Mouse (Mus musculus) telencephalon, adult 2 months (tissue): ENCODE data around the gene Celf1.
"Not testable (repeated sequence)": the region's sequence is repeated elsewhere in the genome, so short reads cannot be mapped to it uniquely, and the experiment has no call there.

Experiments
- DNase-seq: peaks from one replicate; pipeline ENCODE4 v3.0.0-alpha.2; 2011; ENCODE audit warnings: low read depth, low spot score

Celf1 gene

GRCm38 (mm10) chr2:90940233-90941229, at the start of gene Celf1:
Gene Celf1, plus strand, starts transcription at chr2:90940382.
- no peak for DNase-seq

DNA sequence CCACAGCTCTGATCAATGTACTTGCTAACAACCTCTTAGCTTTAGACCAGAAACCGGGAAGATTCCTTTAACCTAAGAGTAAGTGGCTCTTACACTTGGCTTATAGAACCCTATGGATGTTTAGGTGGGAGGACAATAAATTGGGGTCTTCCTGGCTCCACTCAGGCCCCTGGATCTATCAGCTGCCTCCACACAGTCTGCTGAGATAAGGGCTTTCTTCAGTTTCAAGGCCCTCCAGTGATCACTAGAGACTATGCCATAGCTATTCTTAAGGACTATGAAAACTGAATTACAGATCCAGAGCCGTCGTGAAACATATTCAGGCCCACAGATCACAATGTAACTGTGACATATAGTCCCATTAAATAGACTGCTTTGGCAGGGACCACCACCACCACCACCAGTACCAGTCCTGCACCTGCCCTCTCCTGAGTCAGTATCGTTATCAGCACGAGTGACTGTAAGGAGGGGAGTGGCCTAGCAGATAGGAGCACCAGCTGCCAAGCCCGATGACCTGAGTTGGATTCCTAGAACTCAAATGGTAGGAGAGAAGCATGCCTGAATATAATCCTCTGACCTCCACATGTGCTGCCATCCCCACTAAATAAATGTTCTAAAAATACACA, 46.4 kb upstream of the Celf1 start:
- no peak for DNase-seq

DNA sequence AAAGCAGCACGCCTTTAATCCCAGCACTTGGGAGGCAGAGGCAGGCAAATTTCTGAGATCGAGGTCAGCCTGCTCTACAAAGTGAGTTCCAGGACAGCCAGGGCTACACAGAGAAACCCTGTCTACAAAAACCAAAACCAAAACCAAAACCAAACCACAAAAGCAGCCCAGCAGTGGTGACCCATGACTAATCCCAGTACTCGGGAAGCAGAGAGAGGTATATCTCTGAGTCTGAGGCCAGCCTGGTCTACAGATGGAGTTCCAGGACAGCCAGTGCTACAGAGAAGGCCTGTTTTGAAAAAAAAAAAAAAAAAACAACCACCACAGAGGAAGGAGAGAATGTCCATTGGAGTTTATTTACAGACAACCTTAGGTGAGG, 45.9 kb upstream of the Celf1 start:
- DNase-seq: not testable (repeated sequence)

GRCm38 (mm10) chr2:90903398-90903797, 36.8 kb upstream of the Celf1 start:
- no peak for DNase-seq

DNA sequence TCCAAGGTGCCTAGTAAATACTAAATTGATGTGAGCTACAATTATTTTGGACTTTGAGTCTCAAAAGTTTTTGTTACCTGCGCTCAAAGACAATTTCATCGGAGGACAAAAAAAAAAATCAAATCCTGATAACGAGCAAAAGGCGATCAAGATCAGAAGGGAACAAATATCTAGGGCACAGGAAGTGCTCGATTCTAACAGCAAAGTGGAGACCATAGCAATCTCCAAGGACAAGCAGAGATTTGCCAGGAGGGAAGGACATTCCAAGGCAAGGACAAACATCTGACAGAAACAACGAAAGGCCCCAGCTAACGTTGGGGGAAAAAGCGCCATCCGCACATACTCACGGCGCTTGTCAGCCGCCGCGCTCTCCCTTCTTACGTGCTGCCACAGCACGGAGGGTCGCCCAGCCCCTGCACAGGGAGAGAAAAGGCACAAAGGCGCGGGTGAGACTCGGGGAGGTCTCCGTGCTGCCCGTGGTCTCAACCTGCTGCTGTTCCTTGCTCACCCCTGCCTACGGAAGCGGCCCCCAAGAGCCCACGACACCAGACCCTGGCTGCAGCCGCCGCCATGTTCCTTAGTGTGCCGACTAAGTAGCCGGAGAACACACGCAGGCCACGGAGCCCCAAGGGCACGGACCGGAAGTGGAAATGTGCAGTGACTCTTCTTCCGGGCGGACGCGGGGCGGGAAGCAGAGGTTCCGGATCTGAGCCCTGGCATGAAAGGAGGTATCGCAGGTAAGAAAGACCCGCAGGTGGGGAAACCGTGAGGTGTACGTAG, 35.9 kb upstream of the Celf1 start, which contains the start of the genes Kbtbd4 and Ndufs3:
Gene Kbtbd4 (plus strand): TSS at position 665 of the 780 bp plus-strand sequence.
Gene Ndufs3 (minus strand): TSS at position 752 of the 780 bp plus-strand sequence.
- peak; percentile 86 for DNase-seq

- DNase-seq: no peak
These were observed 35.3 kb upstream of the Celf1 start for GRCm38 (mm10) chr2:90904856-90905224.

DNA sequence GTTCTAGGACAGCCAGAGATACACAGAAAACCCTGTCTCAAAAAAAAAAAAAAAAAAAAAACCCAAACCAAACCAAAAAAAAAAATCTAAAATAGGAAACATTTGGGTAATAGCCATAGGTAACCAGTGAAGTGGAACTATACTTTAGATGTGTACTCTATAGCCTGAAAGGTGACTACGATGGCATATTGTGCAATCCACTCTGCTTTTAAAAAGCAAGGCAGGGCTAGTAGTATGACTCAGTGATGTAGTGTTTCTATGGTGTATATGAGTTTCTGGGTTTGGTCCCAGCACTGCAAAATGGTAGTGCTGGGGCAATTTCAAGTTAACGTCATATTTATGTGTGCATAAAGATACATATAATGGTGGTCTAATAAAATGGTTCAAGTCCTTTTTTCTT, 33.5 kb upstream of the Celf1 start:
- no peak for DNase-seq

DNA sequence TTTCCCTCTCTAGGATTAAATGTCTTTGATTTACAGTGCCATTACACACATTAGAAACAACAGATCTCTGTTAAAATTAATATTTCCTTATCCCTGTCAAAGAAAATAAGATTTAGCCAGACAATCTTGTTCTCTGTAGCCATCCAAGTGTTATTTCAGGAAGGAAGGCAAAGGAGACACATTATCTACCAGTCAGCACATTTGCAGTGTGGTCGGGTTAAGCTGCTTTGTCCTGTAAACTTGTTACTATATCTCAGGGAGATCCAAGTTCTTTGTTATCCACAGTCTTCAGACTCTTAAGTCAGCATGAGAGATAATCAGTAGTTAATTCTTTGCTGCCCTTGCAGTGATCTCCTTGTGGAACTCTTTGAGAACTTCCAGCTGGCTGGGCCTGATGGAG, 29.3 kb upstream of the Celf1 start:
- no peak for DNase-seq

DNA sequence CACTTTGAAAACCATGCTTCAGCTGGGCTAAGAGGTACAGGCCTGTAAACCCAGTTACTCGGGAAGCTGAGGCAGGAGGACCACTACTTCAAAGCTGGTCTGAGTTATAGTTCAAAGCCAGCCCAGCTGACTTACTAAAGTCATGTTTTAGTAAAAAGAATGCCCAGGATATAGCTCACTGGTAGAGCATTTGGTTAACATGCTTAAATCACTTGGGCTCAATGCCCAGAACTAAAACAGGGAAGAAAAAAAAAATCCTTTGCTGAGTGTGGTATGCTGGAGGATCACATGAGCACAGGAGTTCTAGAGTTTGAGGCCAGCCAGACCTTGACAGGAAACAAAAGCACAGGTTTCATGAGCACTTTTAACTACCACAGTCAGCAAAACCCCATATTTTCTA, 28.5 kb upstream of the Celf1 start:
- no peak for DNase-seq

GRCm38 (mm10) chr2:90913671-90914070, 26.5 kb upstream of the Celf1 start:
- DNase-seq: no peak

- DNase-seq: no peak
These were observed 24.7 kb upstream of the Celf1 start for GRCm38 (mm10) chr2:90915516-90915915.

- DNase-seq: no peak
These were observed 23.5 kb upstream of the Celf1 start for GRCm38 (mm10) chr2:90916560-90917232.

GRCm38 (mm10) chr2:90917233-90917998, 22.8 kb upstream of the Celf1 start:
- no peak for DNase-seq

GRCm38 (mm10) chr2:90917999-90918698, 22.0 kb upstream of the Celf1 start:
- DNase-seq: no peak

- no peak for DNase-seq
These were observed 19.0 kb upstream of the Celf1 start for GRCm38 (mm10) chr2:90921178-90921577.

DNA sequence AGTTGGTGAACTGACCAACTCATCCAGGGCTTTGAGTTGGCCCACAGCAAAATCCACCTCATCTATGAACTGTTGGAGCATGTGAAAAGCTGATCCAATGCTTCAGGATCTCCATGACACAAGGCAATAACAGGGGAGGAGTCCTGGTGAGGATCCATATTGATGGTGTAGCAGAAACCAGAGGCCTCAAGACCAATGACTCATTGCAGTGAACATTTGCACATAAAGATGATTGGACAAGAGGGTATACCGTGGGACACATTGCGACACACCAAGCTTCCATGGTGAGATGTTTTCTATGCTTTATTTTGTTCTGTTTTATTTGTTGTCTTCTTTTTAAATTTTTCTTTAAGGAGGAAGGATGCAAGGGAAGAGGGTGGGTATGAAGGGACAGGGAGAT, 17.5 kb upstream of the Celf1 start:
- DNase-seq: no peak

DNA sequence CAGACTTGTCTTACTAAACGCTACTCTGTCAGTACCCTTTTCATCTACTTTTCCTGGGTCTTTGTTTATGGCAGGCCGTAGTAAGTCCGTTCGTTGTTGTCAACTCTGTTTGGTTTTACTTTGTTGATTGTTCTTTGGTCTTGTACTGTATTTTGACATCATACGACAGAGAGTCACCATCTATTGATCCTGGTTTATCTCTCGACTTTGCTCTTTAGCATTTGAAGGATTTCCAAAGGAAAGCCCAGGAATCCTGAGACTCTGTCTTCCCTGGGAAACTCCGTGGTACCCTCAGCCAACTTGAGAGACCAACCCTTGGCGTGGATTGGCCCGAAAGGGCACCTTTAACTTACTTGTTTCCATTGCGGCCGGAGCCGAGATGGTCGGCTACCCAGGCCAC, 11.6 kb upstream of the Celf1 start:
- DNase-seq: no peak

- no peak for DNase-seq
These were observed 8.4 kb upstream of the Celf1 start for GRCm38 (mm10) chr2:90931829-90932228.

DNA sequence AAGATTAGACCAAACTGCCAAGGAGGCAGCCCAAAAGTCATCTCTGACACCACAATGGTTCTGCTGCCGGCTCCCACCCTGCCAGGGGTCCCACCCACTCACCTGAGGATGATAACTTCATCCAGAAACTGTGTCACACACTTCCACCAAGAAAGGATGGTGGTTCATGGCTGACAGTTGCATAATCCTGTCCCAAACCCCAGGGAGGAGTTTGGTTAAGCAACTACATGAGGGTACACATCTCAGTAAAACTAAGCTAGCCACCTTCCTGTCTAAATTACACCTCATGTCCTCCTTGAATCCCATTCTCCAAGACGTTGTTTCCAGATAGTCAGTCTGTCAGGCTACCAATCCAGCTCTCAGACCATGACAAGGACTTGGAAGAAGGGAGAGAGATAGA, 7.9 kb upstream of the Celf1 start:
- DNase-seq: no peak

- no peak for DNase-seq
These were observed 1.8 kb upstream of the Celf1 start for GRCm38 (mm10) chr2:90938362-90938761.
